Mouse (Mus musculus) midbrain, embryonic 14.5 days (tissue): ENCODE measurements at regions not wholly inside any gene's neighbourhood (a gene's known extent, or its start where the extent isn't known, plus 50 kb on each side); places are given as distances from the start of the nearest gene placed in this dataset.

Experiments
- ATAC-seq: fragments of 200-750 bp; cut with Nextera tagmentation; 2 replicates; pipeline ENCODE4 v1.8.0; 2017; ENCODE audit warnings: moderate number of reproducible peaks, moderate library complexity; ENCODE audit not compliant: low FRiP score, low TSS enrichment
- DNase-seq: peaks from one replicate; pipeline ENCODE4 v3.0.0-alpha.2; 2015
- H3K27ac ChIP-seq: fragments of 300-500 bp; sonication (generic); replicated peaks from 2 replicates; pipeline ENCODE4 v1.5.1; 2014; ENCODE audit warnings: mild to moderate bottlenecking, low read depth, low read length, moderate library complexity
- H3K27me3 ChIP-seq: fragments of 300-500 bp; sonication (generic); 2 replicates; pipeline ENCODE4 v1.6.1; 2014; ENCODE audit warnings: low read length, control low read depth, mixed read lengths; ENCODE audit not compliant: control insufficient read depth, insufficient read depth
- H3K36me3 ChIP-seq: fragments of 300-500 bp; sonication (generic); 2 replicates; pipeline ENCODE4 v1.6.1; 2014; ENCODE audit warnings: low read length, control low read depth; ENCODE audit not compliant: control insufficient read depth, insufficient read depth
- H3K4me1 ChIP-seq: fragments of 300-500 bp; sonication (generic); 2 replicates; pipeline ENCODE4 v1.6.1; 2014; ENCODE audit warnings: mild to moderate bottlenecking, antibody characterized with exemption, low read length, control low read depth; ENCODE audit not compliant: control insufficient read depth, insufficient read depth
- H3K4me2 ChIP-seq: fragments of 300-500 bp; sonication (generic); 2 replicates; pipeline ENCODE4 v1.6.1; 2014; ENCODE audit warnings: mild to moderate bottlenecking, low read length, moderate library complexity
- H3K4me3 ChIP-seq: fragments of 300-500 bp; sonication (generic); replicated peaks from 2 replicates; pipeline ENCODE4 v1.5.1; 2014; ENCODE audit warnings: low read depth, low read length
- H3K9ac ChIP-seq: fragments of 300-500 bp; sonication (generic); replicated peaks from 2 replicates; pipeline ENCODE4 v1.6.1; 2014; ENCODE audit warnings: mild to moderate bottlenecking, low read length, moderate library complexity
- H3K9me3 ChIP-seq: fragments of 300-500 bp; sonication (generic); 2 replicates; pipeline ENCODE4 v1.6.1; 2016; ENCODE audit warnings: low read length, control low read depth, mixed read lengths; ENCODE audit not compliant: control insufficient read depth
- WGBS: fragments of 180-500 bp; shearing (Covaris S2); extraction: QIAGEN DNeasy Blood & Tissue Kit; methylation state at CpG from one replicate; pipeline ENCODE4 v1.1.7; 2014; 5-methylcytosine and 5-hydroxymethylcytosine counted together

- Histone ChIP-seq H3K27me3 (no peaks in the 10 kb centered on the region), H3K36me3 (no peaks in the 10 kb centered on the region), H3K9ac (no peak overlapping the region), H3K4me3 (no peak overlapping the region), H3K4me2 (no peak overlapping the region), H3K9me3 (no peaks in the 10 kb centered on the region), H3K4me1 (peaks cover 11% of the 10 kb centered on the region), H3K27ac (no peak overlapping the region)
- ATAC-seq (no peak), DNase-seq (no peak)
- WGBS, result 89% methylated on average over 9 of the region's 9 CpGs
Measured at GRCm38 (mm10) chr1:143918146-143918774, 85.7 kb downstream of the Rgs2 start.

GRCm38 (mm10) chr1:143917623-143918022, 86.3 kb downstream of the Rgs2 start:
- DNase-seq, result no peak
- Histone ChIP-seq H3K9ac (no peak overlapping the region), H3K9me3 (no peaks in the 10 kb centered on the region), H3K36me3 (no peaks in the 10 kb centered on the region), H3K27ac (no peak overlapping the region), H3K27me3 (no peaks in the 10 kb centered on the region), H3K4me1 (peaks cover 11% of the 10 kb centered on the region), H3K4me2 (no peak overlapping the region), H3K4me3 (no peak overlapping the region)
- ATAC-seq, result no peak
- 70% methylated on average over 5 of the region's 5 CpGs for WGBS

GRCm38 (mm10) chr1:143916587-143916986, 87.4 kb downstream of the Rgs2 start:
- Histone ChIP-seq H3K4me1 (peaks cover 11% of the 10 kb centered on the region), H3K4me2 (no peak overlapping the region), H3K4me3 (no peak overlapping the region), H3K36me3 (no peaks in the 10 kb centered on the region), H3K27me3 (no peaks in the 10 kb centered on the region), H3K9me3 (no peaks in the 10 kb centered on the region), H3K27ac (no peak overlapping the region), H3K9ac (no peak overlapping the region)
- WGBS, result 90% methylated on average over 9 of the region's 9 CpGs
- no peak for ATAC-seq
- DNase-seq, result no peak

GRCm38 (mm10) chr1:143912586-143912985, 91.4 kb downstream of the Rgs2 start:
- ATAC-seq (no peak), DNase-seq (no peak)
- WGBS, result 83% methylated on average over 3 of the region's 3 CpGs

DNA sequence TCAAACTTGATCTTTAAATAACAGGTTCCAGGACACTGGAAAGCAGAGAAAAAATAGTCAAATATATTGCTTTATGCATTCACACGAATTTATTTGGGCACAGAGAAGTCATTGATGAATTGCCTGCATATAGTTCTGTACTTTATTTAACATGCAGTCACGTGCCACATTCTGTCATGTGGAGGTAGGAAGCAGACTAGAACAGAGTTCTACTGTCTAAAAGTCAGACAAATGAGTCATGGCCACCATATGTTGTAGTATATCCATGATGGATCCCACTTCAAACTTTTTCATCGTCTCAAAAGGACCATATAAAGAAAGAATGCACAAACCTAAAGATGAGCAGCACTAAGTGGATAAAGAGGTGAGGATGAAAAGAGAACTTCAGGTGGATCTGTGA, 92.7 kb downstream of the Rgs2 start:
- H3K4me2 ChIP-seq, result no peak overlapping the region
- no peak for ATAC-seq
- no peaks in the 10 kb centered on the region for H3K9me3 ChIP-seq

More at GRCm38 (mm10) chr1:143912586-143912985, 91.4 kb downstream of the Rgs2 start:
- Histone ChIP-seq H3K4me1 (no peaks in the 10 kb centered on the region), H3K4me3 (no peak overlapping the region), H3K9me3 (no peaks in the 10 kb centered on the region), H3K27ac (no peak overlapping the region), H3K4me2 (no peak overlapping the region), H3K27me3 (no peaks in the 10 kb centered on the region), H3K9ac (no peak overlapping the region), H3K36me3 (no peaks in the 10 kb centered on the region)

GRCm38 (mm10) chr1:143910530-143910929, 93.4 kb downstream of the Rgs2 start:
- no peak overlapping the region for H3K9ac ChIP-seq
- no peak for ATAC-seq
- H3K27ac ChIP-seq, result no peak overlapping the region
- H3K36me3 ChIP-seq, result no peaks in the 10 kb centered on the region
- no peaks in the 10 kb centered on the region for H3K4me1 ChIP-seq
- no peak overlapping the region for H3K4me3 ChIP-seq
- no peak for DNase-seq
- H3K9me3 ChIP-seq, result no peaks in the 10 kb centered on the region
- no peak overlapping the region for H3K4me2 ChIP-seq
- no peaks in the 10 kb centered on the region for H3K27me3 ChIP-seq

More for the DNA sequence above, 92.7 kb downstream of the Rgs2 start:
- H3K36me3 ChIP-seq, result no peaks in the 10 kb centered on the region
- no peak overlapping the region for H3K9ac ChIP-seq
- H3K4me3 ChIP-seq, result no peak overlapping the region
- no peak overlapping the region for H3K27ac ChIP-seq
- no peaks in the 10 kb centered on the region for H3K4me1 ChIP-seq
- 83% methylated on average over 3 of the region's 3 CpGs for WGBS
- H3K27me3 ChIP-seq, result no peaks in the 10 kb centered on the region
- DNase-seq, result no peak

DNA sequence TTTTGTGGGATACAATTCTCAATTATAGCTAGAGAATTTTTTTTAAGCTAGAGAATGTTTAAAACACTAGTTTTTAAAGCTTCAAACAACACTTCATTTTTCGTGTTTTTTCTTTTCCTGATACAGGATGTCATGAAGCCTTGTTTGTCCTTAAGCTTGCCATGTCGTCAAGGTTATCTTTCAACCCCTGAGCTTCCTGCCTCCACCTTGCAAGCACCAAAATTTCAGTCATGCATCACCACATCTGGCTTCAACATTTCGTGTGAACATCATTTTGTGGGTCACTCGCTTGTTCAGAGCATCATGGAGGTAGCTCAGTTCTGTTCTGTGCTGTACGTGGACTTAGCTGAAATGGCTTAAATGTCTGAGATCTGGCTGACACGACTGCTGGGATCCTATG, 96.6 kb downstream of the Rgs2 start:
- Histone ChIP-seq H3K4me1 (no peaks in the 10 kb centered on the region), H3K27me3 (no peaks in the 10 kb centered on the region), H3K4me2 (no peak overlapping the region), H3K9ac (no peak overlapping the region), H3K9me3 (no peaks in the 10 kb centered on the region), H3K36me3 (no peaks in the 10 kb centered on the region), H3K4me3 (no peak overlapping the region), H3K27ac (no peak overlapping the region)
- DNase-seq (no peak), ATAC-seq (no peak)
- 78% methylated on average over 6 of the region's 6 CpGs for WGBS

GRCm38 (mm10) chr1:143906881-143907280, 97.1 kb downstream of the Rgs2 start:
- no peaks in the 10 kb centered on the region for H3K9me3 ChIP-seq
- no peaks in the 10 kb centered on the region for H3K4me1 ChIP-seq
- no peak overlapping the region for H3K4me2 ChIP-seq
- no peak for ATAC-seq
- no peaks in the 10 kb centered on the region for H3K27me3 ChIP-seq
- H3K9ac ChIP-seq, result no peak overlapping the region
- no peak overlapping the region for H3K4me3 ChIP-seq
- H3K36me3 ChIP-seq, result no peaks in the 10 kb centered on the region
- no peak overlapping the region for H3K27ac ChIP-seq
- DNase-seq, result no peak

GRCm38 (mm10) chr1:143903985-143904384, 100.0 kb downstream of the Rgs2 start:
- Histone ChIP-seq H3K36me3 (no peaks in the 10 kb centered on the region), H3K4me2 (no peak overlapping the region), H3K4me3 (no peak overlapping the region), H3K4me1 (no peaks in the 10 kb centered on the region), H3K9me3 (no peaks in the 10 kb centered on the region), H3K9ac (no peak overlapping the region), H3K27ac (no peak overlapping the region), H3K27me3 (no peaks in the 10 kb centered on the region)
- DNase-seq, result no peak
- no peak for ATAC-seq
- WGBS, result 84% methylated on average over 3 of the region's 3 CpGs
